Mouse (Mus musculus): Measurements from ENCODE around the gene Sbk2.
A peak's percentile ranks its signal among the peaks of the same experiment; 100 is the strongest.

Sbk2 gene

DNA sequence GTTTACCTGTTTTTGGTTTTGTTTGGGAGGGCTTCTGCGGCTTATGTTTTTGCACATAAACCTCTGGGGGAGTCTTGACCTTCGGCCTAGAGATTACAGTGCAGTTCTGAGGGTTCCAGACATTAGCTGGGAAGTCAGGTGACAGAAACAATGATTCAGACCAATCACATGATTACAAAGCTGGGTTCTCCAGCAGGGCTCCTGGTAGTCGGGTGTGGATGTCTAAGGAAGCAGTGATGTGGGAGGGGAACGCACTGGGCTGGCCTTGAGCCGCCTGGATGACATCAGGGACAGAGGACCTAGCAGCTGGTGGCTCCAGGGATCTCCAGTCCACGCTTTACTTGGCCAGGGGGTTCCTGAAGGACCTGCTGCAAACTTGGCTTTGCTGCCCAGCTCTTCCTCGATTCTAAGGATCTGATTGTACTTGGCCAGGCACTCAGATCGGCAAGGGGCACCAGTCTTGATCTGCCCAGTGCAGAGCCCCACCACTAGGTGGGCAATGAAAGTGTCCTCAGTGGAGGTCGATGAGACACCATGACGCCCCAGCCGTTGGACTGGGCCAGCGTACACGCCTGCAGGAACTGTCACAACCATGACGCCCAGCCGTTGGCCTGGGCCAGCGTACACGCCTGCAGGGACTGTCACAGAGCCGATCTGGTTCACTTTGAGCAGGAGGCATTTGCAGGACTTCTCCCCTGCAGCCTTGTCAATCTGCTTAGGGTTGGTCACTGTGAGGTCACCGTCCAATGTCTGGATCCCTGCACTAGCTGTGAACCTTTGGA, 13.5 kb downstream of the Sbk2 start:
- no peak for DNase-seq

GRCm38 (mm10) chr7:4948386-4948785, 15.8 kb downstream of the Sbk2 start:
- no peak for DNase-seq

- no peak for DNase-seq
Measured at GRCm38 (mm10) chr7:4947855-4948254, 16.4 kb downstream of the Sbk2 start.

DNA sequence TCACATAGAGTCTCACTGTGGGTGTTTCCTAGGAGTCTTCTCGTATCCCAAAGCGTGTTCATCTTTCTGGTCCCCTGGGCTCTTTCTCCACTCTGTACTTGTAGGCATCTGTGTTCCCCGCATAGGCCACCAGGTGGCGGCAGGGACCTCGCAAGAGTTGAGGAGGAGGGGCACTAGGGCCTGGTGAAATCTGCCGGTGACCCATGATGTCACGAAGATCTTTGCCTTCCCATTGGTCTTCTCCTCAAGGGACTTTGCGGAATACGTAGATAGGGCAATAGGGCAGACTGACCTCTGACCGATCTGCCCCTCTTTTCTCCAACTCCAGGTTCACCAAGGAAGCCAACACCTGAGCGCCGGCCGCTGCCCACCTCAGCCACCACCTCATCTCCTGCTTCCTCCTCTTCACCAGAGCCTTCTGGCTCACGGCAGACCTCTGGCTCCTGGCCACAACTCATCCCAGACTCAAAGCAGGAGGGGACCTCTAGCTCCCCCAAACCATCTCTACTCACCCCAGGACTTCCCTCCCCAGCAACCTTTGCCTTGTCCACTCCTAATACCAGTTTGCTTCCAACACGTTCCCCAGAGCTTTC, 20.9 kb downstream of the Sbk2 start:
- DNase-seq = peak; percentile 94 to 97

GRCm38 (mm10) chr7:4942673-4943072, 21.5 kb downstream of the Sbk2 start:
- DNase-seq = no peak

GRCm38 (mm10) chr7:4940068-4940479, 24.1 kb downstream of the Sbk2 start:
- peak; percentile 86 to 94 for DNase-seq

- peak; percentile 55 to 85 for DNase-seq
Measured at GRCm38 (mm10) chr7:4938456-4938855, 25.8 kb downstream of the Sbk2 start.

- no peak for DNase-seq
Measured at GRCm38 (mm10) chr7:4937392-4937791, 26.8 kb downstream of the Sbk2 start.

GRCm38 (mm10) chr7:4936832-4937231, 27.4 kb downstream of the Sbk2 start:
- DNase-seq = no peak

GRCm38 (mm10) chr7:4934160-4934914, 29.9 kb downstream of the Sbk2 start:
- DNase-seq = no peak

- DNase-seq = no peak
Measured at GRCm38 (mm10) chr7:4933103-4933502, 31.1 kb downstream of the Sbk2 start.

GRCm38 (mm10) chr7:4928323-4928722, 35.9 kb downstream of the Sbk2 start:
- no peak for DNase-seq

- DNase-seq = no peak
Measured at GRCm38 (mm10) chr7:4927711-4928110, 36.5 kb downstream of the Sbk2 start.

GRCm38 (mm10) chr7:4926849-4927248, 37.4 kb downstream of the Sbk2 start:
- no peak for DNase-seq

DNA sequence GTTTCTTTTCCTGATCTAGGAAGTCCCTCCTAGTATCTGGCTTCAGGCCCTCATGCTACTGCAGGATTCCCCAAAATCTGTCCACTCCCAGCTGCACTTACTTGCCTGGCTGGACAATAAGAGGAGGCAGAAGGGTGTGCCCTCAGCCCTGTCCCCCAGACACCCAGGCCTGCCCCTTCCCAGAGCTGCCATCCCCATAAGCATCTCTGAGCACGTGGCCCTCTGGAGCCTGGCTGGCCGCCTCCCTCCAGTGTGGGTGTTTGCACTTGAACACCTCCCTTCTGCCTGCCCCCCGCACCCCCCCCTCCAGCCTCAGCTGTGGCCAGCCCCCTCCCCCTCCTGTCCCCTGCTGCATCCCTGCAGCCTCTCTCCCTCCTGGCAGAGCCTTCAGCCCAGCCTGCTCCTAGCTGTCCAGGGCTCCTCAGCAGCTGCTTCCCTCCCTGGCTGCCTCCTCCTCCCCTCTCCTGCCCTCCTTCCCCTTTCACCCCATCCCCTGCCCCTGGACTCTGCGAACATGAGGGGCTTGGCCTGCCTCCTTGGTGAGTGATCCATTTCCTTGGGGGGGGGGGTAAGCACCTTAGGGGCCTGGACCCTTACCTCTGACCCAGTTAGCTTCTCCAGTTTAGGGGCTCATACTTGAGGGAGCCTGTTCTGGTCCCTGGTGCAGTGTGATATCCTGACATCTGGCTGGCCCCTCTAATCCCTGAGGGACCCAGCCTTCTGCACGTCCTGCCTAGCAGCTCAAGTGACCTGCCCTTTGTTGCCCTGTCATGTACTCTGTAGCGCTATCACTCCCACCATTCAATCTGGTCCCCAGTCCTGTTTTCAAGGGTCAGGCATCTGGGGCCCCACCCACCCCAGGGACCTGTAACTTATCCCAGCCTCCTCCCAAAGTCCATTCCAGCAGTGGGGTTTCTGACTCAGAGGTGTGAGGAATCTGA, 38.5 kb downstream of the Sbk2 start, which contains the start of gene Ssc5d:
Ssc5d (plus strand) TSS at position 345 of the 941 bp plus-strand sequence.
- DNase-seq = no peak

DNA sequence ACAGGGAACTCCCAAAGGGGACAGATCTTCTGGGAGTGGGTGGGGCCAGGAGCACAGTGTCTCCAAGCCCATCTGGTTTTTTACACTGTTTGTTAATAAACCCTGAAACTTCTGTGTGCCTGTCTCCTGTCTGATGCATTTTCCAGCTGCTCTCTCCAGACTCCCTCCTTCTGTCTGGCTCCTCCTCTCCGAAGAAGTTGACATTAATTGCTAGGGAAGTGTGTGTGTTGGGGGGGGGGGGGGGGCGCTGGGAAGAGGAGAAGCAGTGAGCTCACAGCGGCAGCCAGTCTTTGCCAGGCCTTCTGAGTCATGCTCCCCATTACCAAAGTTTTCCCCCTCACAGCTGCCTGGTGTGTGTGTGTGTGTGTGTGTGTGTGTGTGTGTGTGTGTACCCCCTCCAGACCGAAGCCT, 39.3 kb downstream of the Sbk2 start:
- no peak for DNase-seq

- DNase-seq = no peak
Measured at GRCm38 (mm10) chr7:4924483-4924882, 39.7 kb downstream of the Sbk2 start.

DNA sequence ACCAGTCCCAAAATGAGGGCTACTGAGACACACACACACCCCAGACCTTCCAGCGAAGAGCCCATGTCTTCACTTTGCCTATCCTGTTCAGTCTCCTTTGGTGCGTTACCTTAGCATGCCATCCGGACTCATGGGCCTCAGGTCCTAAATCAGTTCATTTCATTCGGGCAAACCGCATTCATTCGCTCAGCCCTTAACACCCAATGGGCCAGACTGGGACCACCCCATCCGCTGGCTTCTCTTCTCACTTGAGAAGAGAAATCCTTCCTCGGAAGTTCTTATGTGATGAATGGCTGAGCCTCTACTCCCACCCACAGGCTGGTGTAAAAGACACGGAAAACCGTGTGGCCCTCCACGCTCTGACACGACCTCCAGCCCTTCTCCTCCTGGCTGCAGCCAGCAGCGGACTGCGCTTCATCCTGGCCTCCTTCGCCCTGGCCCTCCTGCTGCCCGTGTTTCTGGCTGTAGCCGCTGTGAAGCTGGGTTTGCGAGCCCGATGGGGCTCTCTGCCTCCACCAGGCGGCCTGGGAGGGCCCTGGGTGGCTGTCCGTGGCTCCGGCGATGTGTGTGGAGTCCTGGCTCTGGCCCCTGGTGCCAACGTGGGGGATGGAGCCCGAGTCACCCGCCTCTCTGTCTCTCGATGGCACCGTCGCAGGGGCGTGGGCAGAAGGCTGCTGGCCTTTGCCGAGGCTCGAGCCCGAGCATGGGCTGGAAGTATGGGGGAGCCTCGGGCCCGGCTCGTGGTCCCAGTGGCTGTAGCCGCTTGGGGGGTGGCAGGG, 40.4 kb downstream of the Sbk2 start:
- peak in 1 of 2 experiments; percentile 31 for DNase-seq

- no peak for DNase-seq
Measured at GRCm38 (mm10) chr7:4922931-4923565, 41.2 kb downstream of the Sbk2 start.

DNA sequence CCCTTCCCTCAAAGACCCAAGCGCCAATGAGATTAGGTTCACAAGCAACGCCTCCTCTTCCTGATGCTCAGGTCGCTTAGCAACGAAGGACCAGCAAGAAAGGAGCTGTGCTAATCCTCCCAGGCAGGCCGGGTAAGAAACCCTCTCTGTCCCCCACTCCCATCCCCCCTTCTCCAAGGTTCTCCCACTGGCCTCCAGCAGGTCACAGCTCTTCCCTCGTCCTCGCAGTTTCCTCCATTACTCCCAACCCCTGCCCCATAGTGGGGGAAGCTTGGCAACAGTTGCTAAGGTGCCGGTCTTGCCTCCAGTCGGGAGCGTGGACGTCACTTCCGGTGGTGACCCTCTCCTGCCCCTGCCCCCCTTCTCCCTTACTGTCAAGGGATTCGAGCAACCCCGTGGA, 41.7 kb downstream of the Sbk2 start:
- DNase-seq = peak; percentile 64 to 66

- DNase-seq = no peak
Measured at GRCm38 (mm10) chr7:4921824-4922482, 42.3 kb downstream of the Sbk2 start, which contains the start of gene Nat14. Gene Nat14 (plus strand): TSS chr7:4922028.

Measured in kidney, adult 8-10 months (tissue).